Mouse (Mus musculus) midbrain, embryonic 12.5 days (tissue): ENCODE measurements around the gene 1110002E22Rik. TPM values are rescaled to one million over a fixed set of nuclear protein-coding genes. Genes with fewer than 3 reads are reported as not detected.
A peak's percentile ranks its signal among the peaks of the same experiment; 100 is the strongest.

Experiments used
- ATAC-seq: fragments of 200-750 bp; cut with Nextera tagmentation; 2 replicates; pipeline ENCODE4 v1.8.0; 2017; ENCODE audit warnings: low read depth, moderate TSS enrichment, moderate library complexity; ENCODE audit not compliant: low FRiP score
- H3K27ac ChIP-seq: fragments of 300-500 bp; sonication (generic); replicated peaks from 2 replicates; pipeline ENCODE4 v1.5.1; 2016; ENCODE audit warnings: mild to moderate bottlenecking
- H3K27me3 ChIP-seq: fragments of 300-500 bp; sonication (generic); 2 replicates; pipeline ENCODE4 v1.6.1; 2016; ENCODE audit warnings: mild to moderate bottlenecking
- H3K36me3 ChIP-seq: fragments of 300-500 bp; sonication (generic); 2 replicates; pipeline ENCODE4 v1.6.1; 2016
- H3K4me1 ChIP-seq: fragments of 300-500 bp; sonication (generic); 2 replicates; pipeline ENCODE4 v1.6.1; 2016
- H3K4me2 ChIP-seq: fragments of 300-500 bp; sonication (generic); replicated peaks from 2 replicates; pipeline ENCODE4 v1.6.1; 2016; ENCODE audit warnings: mild to moderate bottlenecking, moderate library complexity
- H3K4me3 ChIP-seq: fragments of 300-500 bp; sonication (generic); 2 replicates; pipeline ENCODE4 v1.5.1; 2016; ENCODE audit warnings: mild to moderate bottlenecking
- H3K9ac ChIP-seq: fragments of 300-500 bp; sonication (generic); replicated peaks from 2 replicates; pipeline ENCODE4 v1.6.1; 2016; ENCODE audit warnings: mild to moderate bottlenecking, moderate library complexity
- H3K9me3 ChIP-seq: fragments of 300-500 bp; sonication (generic); 2 replicates; pipeline ENCODE4 v1.6.1; 2016; ENCODE audit warnings: mild to moderate bottlenecking
- WGBS: fragments of 180-500 bp; shearing (Covaris S2); methylation state at CpG from one replicate; pipeline ENCODE4 v1.1.7; 2016; 5-methylcytosine and 5-hydroxymethylcytosine counted together
- polyA plus RNA-seq: library from polyadenylated mRNA; unstranded; fragments of >200 nt; fragmentation: Nextera tagmentation; extraction: Ambion mirVana; gene quantifications from 2 replicates; pipeline ENCODE4 v1.2.1, GENCODE M21; 2016

Gene 1110002E22Rik
- polyA plus RNA-seq, 1 experiment from 2014 or later, result 0.05 TPM

GRCm38 (mm10) chr3:138083896-138084295, 19.0 kb downstream of the 1110002E22Rik start:
- H3K9me3 ChIP-seq, result no peaks in the 10 kb centered on the region
- no peaks in the 10 kb centered on the region for H3K4me1 ChIP-seq
- ATAC-seq, result no peak
- no peaks in the 10 kb centered on the region for H3K27me3 ChIP-seq
- H3K4me3 ChIP-seq, result no peak overlapping the region
- 64% methylated on average over 4 of the region's 4 CpGs for WGBS
- H3K27ac ChIP-seq, result no peak overlapping the region
- no peaks in the 10 kb centered on the region for H3K36me3 ChIP-seq
- no peak overlapping the region for H3K4me2 ChIP-seq
- H3K9ac ChIP-seq, result no peak overlapping the region

DNA sequence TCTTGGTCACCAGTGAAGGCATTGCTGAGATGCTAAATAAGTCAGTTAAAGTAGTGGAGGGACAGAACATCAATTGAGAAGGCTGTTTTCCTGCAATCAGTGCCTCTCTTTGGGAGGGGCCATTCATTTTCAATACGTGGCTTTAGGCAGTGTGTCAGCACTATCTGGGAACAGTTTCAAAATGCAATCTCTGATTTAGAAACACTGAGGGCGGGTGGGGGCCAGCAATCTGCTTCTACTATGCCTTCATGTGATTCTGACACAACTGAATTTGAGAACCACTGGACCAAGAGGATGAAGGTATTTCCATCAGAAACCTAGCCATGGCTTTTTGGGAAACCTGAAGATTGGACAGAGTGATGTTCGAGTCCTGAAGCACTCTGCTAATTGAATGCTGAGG, 30.4 kb downstream of the 1110002E22Rik start:
- no peak for ATAC-seq
- no peak overlapping the region for H3K4me3 ChIP-seq
- H3K27me3 ChIP-seq, result no peaks in the 10 kb centered on the region
- no peak overlapping the region for H3K4me2 ChIP-seq
- 82% methylated on average over 3 of the region's 3 CpGs for WGBS
- no peaks in the 10 kb centered on the region for H3K36me3 ChIP-seq
- no peaks in the 10 kb centered on the region for H3K9me3 ChIP-seq
- H3K9ac ChIP-seq, result no peak overlapping the region
- H3K4me1 ChIP-seq, result no peaks in the 10 kb centered on the region
- H3K27ac ChIP-seq, result no peak overlapping the region

DNA sequence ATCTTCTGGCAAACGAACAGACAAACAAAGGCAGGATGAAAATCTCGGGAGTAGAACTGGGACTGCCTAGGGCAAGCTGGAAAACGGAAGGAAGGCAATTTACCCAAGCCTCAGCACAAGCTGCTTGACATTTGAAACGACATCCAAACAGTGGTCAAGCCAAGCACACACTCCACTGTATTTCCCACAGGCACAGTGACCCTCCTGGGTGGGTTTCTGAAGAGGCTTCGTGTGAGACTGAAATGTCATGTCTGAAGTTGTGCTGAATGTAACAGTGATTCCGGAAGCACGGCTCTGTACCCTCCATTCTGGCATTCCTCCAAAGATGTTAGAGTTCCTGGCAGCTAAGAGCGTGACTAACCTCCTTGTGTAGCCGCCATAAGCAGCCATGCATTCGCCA, 30.9 kb downstream of the 1110002E22Rik start:
- H3K27ac ChIP-seq, result no peak overlapping the region
- no peaks in the 10 kb centered on the region for H3K27me3 ChIP-seq
- no peaks in the 10 kb centered on the region for H3K9me3 ChIP-seq
- no peak for ATAC-seq
- H3K9ac ChIP-seq, result no peak overlapping the region
- H3K4me1 ChIP-seq, result no peaks in the 10 kb centered on the region
- WGBS, result 83% methylated on average over 10 of the region's 10 CpGs
- H3K36me3 ChIP-seq, result no peaks in the 10 kb centered on the region
- no peak overlapping the region for H3K4me2 ChIP-seq
- no peak overlapping the region for H3K4me3 ChIP-seq

DNA sequence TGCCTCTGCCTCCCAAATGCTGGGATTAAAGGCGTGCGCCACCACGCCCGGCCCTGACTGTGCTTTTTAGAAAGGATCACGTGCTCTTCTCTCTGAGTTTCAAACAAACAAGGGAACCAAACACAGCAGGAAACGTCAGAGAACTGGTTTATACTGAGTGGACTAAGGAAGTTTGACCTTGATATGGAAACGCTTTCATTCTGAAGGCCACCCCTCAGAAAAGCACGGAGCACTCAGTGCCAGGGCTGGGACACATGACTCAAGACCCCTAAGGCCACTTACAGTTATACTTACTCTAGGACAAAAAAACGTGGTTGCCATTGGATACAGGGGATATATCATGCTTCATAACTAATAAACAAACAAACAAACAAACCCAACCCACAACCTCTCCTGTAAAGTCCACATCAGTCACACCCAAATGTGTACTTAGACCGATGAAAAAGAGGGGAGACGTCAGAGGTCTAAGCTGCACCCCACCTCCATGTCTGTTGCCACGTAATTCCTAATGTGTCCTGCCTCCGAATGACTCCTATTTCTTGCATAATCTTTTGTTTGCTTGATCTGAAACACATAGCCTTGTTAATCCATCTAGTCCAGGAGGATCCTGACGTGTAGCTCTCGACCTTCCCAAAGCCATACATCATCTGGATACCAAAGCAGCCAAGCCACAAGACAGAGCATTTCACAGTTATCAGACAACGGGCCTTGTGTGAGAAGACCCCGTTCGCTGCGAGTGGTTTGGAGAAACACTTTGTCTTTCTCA, 31.6 kb downstream of the 1110002E22Rik start:
- H3K9ac ChIP-seq, result no peak overlapping the region
- no peaks in the 10 kb centered on the region for H3K9me3 ChIP-seq
- ATAC-seq, result no peak
- WGBS, result 89% methylated on average over 19 of the region's 19 CpGs
- H3K27ac ChIP-seq, result no peak overlapping the region
- no peaks in the 10 kb centered on the region for H3K4me1 ChIP-seq
- H3K4me2 ChIP-seq, result no peak overlapping the region
- no peaks in the 10 kb centered on the region for H3K27me3 ChIP-seq
- H3K36me3 ChIP-seq, result no peaks in the 10 kb centered on the region
- no peak overlapping the region for H3K4me3 ChIP-seq

- H3K27me3 ChIP-seq, result no peaks in the 10 kb centered on the region
- no peaks in the 10 kb centered on the region for H3K36me3 ChIP-seq
- H3K9me3 ChIP-seq, result no peaks in the 10 kb centered on the region
- WGBS, result 68% methylated on average over 1 of the region's 1 CpGs
- no peak overlapping the region for H3K9ac ChIP-seq
- H3K4me1 ChIP-seq, result no peaks in the 10 kb centered on the region
- H3K4me2 ChIP-seq, result no peak overlapping the region
- no peak overlapping the region for H3K4me3 ChIP-seq
- H3K27ac ChIP-seq, result no peak overlapping the region
- ATAC-seq, result no peak
Observed at GRCm38 (mm10) chr3:138097718-138098117, 32.9 kb downstream of the 1110002E22Rik start.

DNA sequence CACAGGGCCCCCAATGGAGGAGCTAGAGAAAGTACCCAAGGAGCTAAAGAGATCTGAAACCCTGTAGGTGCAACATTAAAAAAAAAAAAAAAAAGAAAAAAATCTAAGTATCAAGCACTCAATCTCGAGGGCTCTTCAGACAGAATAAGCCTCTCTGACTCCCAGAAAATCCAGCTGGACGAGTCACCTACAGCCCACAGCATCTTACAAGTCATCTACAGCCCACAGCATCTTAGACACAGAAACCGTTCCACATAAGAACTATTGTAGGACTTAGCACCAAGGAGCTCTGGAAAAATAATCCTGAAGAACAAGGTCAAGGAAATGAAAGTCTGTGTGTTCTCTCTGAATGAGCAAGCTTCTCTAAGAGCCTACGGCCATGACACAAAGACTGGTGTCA, 37.1 kb downstream of the 1110002E22Rik start:
- H3K27me3 ChIP-seq, result no peaks in the 10 kb centered on the region
- H3K4me1 ChIP-seq, result no peaks in the 10 kb centered on the region
- no peaks in the 10 kb centered on the region for H3K36me3 ChIP-seq
- no peak overlapping the region for H3K4me2 ChIP-seq
- no peaks in the 10 kb centered on the region for H3K9me3 ChIP-seq
- no peak overlapping the region for H3K4me3 ChIP-seq
- H3K9ac ChIP-seq, result no peak overlapping the region
- no peak for ATAC-seq
- H3K27ac ChIP-seq, result no peak overlapping the region
- WGBS, result 83% methylated on average over 4 of the region's 4 CpGs

GRCm38 (mm10) chr3:138103690-138104089, 38.8 kb downstream of the 1110002E22Rik start:
- no peaks in the 10 kb centered on the region for H3K27me3 ChIP-seq
- ATAC-seq, result no peak

GRCm38 (mm10) chr3:138105056-138105455, 40.2 kb downstream of the 1110002E22Rik start:
- WGBS, result 80% methylated on average over 5 of the region's 5 CpGs
- no peak for ATAC-seq

More at GRCm38 (mm10) chr3:138103690-138104089, 38.8 kb downstream of the 1110002E22Rik start:
- H3K4me1 ChIP-seq, result no peaks in the 10 kb centered on the region
- 93% methylated on average over 4 of the region's 4 CpGs for WGBS
- no peak overlapping the region for H3K9ac ChIP-seq
- no peaks in the 10 kb centered on the region for H3K36me3 ChIP-seq
- H3K4me2 ChIP-seq, result no peak overlapping the region
- H3K9me3 ChIP-seq, result no peaks in the 10 kb centered on the region
- H3K4me3 ChIP-seq, result no peak overlapping the region
- no peak overlapping the region for H3K27ac ChIP-seq

GRCm38 (mm10) chr3:138106887-138107286, 42.0 kb downstream of the 1110002E22Rik start:
- Histone ChIP-seq H3K27me3 (no peaks in the 10 kb centered on the region), H3K36me3 (no peaks in the 10 kb centered on the region), H3K9ac (no peak overlapping the region), H3K4me3 (no peak overlapping the region), H3K4me2 (no peak overlapping the region), H3K27ac (no peak overlapping the region), H3K4me1 (no peaks in the 10 kb centered on the region), H3K9me3 (no peaks in the 10 kb centered on the region)
- WGBS, result 92% methylated on average over 10 of the region's 10 CpGs
- ATAC-seq, result no peak

More at GRCm38 (mm10) chr3:138105056-138105455, 40.2 kb downstream of the 1110002E22Rik start:
- Histone ChIP-seq H3K27ac (no peak overlapping the region), H3K36me3 (no peaks in the 10 kb centered on the region), H3K9ac (no peak overlapping the region), H3K4me2 (no peak overlapping the region), H3K9me3 (no peaks in the 10 kb centered on the region), H3K4me3 (no peak overlapping the region), H3K4me1 (no peaks in the 10 kb centered on the region), H3K27me3 (no peaks in the 10 kb centered on the region)

DNA sequence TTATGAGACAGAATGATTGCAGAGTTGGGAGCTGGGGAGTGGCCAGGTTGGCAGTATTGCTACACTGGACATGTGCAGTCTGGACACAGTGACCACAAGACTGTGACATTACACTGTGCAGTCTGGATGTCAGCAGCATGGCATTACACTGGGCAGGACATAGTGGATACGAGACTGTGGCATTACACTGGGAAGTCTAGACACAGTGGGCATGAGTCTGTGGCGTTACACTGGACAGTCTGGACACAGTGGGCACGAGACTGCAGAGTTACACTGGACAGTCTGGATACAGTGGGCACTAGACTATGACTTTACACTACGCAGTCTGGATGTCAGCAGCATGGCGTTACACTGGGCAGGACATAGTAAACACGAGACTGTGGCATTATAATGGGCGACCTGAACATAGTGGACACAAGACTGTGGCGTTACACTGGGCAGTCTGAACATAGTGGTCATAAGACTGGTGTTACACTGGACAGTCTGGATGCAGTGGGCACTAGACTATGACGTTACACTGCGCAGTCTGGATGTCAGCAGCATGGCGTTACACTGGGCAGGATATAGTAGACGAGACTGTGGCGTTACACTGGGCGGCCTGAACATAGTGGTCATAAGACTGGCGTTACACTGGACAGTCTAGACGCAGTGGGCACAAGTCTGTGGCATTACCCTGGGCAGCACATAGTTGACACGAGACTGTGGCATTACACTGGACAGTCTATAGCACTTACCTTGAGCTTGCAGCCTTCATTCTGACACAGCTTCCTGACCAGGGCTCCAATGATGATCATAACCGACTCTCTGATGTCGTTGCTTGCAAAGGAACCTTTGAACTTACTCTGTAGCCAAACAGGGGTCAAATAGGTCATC, 46.3 kb downstream of the 1110002E22Rik start:
- 91% methylated on average over 19 of the region's 19 CpGs for WGBS
- no peaks in the 10 kb centered on the region for H3K36me3 ChIP-seq
- no peak overlapping the region for H3K4me3 ChIP-seq
- no peaks in the 10 kb centered on the region for H3K9me3 ChIP-seq
- H3K27ac ChIP-seq, result no peak overlapping the region
- H3K4me2 ChIP-seq, result no peak overlapping the region
- no peak overlapping the region for H3K9ac ChIP-seq
- ATAC-seq, result peak; percentile 54; the same call in 1 of the 2 replicates
- H3K4me1 ChIP-seq, result no peaks in the 10 kb centered on the region
- H3K27me3 ChIP-seq, result no peaks in the 10 kb centered on the region

GRCm38 (mm10) chr3:138114106-138114505, 49.3 kb downstream of the 1110002E22Rik start:
- WGBS, result 89% methylated on average over 17 of the region's 17 CpGs
- Histone ChIP-seq H3K27ac (no peak overlapping the region), H3K4me1 (no peaks in the 10 kb centered on the region), H3K4me3 (no peak overlapping the region), H3K9me3 (no peaks in the 10 kb centered on the region), H3K36me3 (no peaks in the 10 kb centered on the region), H3K27me3 (no peaks in the 10 kb centered on the region), H3K9ac (no peak overlapping the region), H3K4me2 (no peak overlapping the region)
- ATAC-seq, result no peak

GRCm38 (mm10) chr3:138116871-138117270, 52.0 kb downstream of the 1110002E22Rik start:
- H3K4me1 ChIP-seq, result no peaks in the 10 kb centered on the region
- no peaks in the 10 kb centered on the region for H3K36me3 ChIP-seq
- no peaks in the 10 kb centered on the region for H3K9me3 ChIP-seq
- no peak for ATAC-seq
- no peak overlapping the region for H3K27ac ChIP-seq
- 90% methylated on average over 4 of the region's 4 CpGs for WGBS
- H3K9ac ChIP-seq, result no peak overlapping the region
- H3K4me2 ChIP-seq, result no peak overlapping the region
- H3K4me3 ChIP-seq, result no peak overlapping the region
- no peaks in the 10 kb centered on the region for H3K27me3 ChIP-seq
